Mouse (Mus musculus) embryonic fibroblast, embryonic 13.5 days (primary cell): ENCODE measurements around the gene 4921501E09Rik. TPM values are rescaled to one million over a fixed set of nuclear protein-coding genes. Genes with fewer than 3 reads are reported as not detected.
A peak's percentile ranks its signal among the peaks of the same experiment; 100 is the strongest.
"Not testable (repeated sequence)": the region's sequence is repeated elsewhere in the genome, so short reads cannot be mapped to it uniquely, and the experiment has no call there.

Experiments
- H3K27ac ChIP-seq: 2 replicates; pipeline ENCODE4 v1.5.1; 2012; ENCODE audit warnings: low read length, control low read depth, inconsistent platforms; ENCODE audit not compliant: insufficient read depth
- H3K4me1 ChIP-seq: 2 replicates; pipeline ENCODE4 v1.6.1; 2011; ENCODE audit warnings: low read length; ENCODE audit not compliant: control insufficient read depth, insufficient read depth
- H3K4me3 ChIP-seq: 2 replicates; pipeline ENCODE4 v1.5.1; 2011; ENCODE audit warnings: mild to moderate bottlenecking, control low read depth, low read length; ENCODE audit not compliant: insufficient read depth
- CTCF ChIP-seq: IDR thresholded peaks from 2 replicates; pipeline ENCODE4 v1.5.1; 2011; ENCODE audit warnings: mild to moderate bottlenecking, control low read depth, low read length, moderate library complexity, borderline replicate concordance; ENCODE audit not compliant: insufficient read depth
- POLR2A ChIP-seq: IDR thresholded peaks from 2 replicates; pipeline ENCODE4 v1.6.1; 2011; ENCODE audit warnings: low read depth, mild to moderate bottlenecking, control low read depth, low read length, moderate library complexity
- polyA plus RNA-seq: library from polyadenylated mRNA; stranded (reverse); fragments of >200 nt; gene quantifications from 2 replicates; pipeline ENCODE4 v1.2.4, GENCODE M21; 2011; ENCODE audit warnings: low read depth; ENCODE audit not compliant: missing spikeins, insufficient read length

4921501E09Rik gene
- not detected in 2 replicates for polyA plus RNA-seq

- no peak for TF ChIP-seq POLR2A
- TF ChIP-seq CTCF, result no peak
- Histone ChIP-seq H3K4me1 (no peaks in the 10 kb centered on the region), H3K27ac (no peak within 1 kb of the TSS), H3K4me3 (no peak within 1 kb of the TSS)
These were observed at the start of gene 4921501E09Rik for GRCm38 (mm10) chr17:33067958-33068357. TSS of gene 4921501E09Rik (minus strand) at chr17:33068058.

- Histone ChIP-seq H3K4me3 (no peak overlapping the region), H3K4me1 (no peaks in the 10 kb centered on the region)
- TF ChIP-seq POLR2A, result no peak
- no peak for TF ChIP-seq CTCF
These were observed 29.5 kb upstream of the 4921501E09Rik start for GRCm38 (mm10) chr17:33097396-33097795.

GRCm38 (mm10) chr17:33092391-33093193, 24.7 kb upstream of the 4921501E09Rik start:
- no peak for TF ChIP-seq CTCF
- peak; percentile 46 for TF ChIP-seq POLR2A
- Histone ChIP-seq H3K27ac (peak overlapping the region; percentile 55), H3K4me3 (peak overlapping the region; percentile 84), H3K4me1 (no peaks in the 10 kb centered on the region)

More at GRCm38 (mm10) chr17:33097396-33097795, 29.5 kb upstream of the 4921501E09Rik start:
- no peak overlapping the region for H3K27ac ChIP-seq

- no peak for TF ChIP-seq POLR2A
- TF ChIP-seq CTCF, result no peak
- no peaks in the 10 kb centered on the region for H3K4me1 ChIP-seq
- H3K4me3 ChIP-seq, result no peak overlapping the region
- H3K27ac ChIP-seq, result no peak overlapping the region
These were observed 23.8 kb upstream of the 4921501E09Rik start for GRCm38 (mm10) chr17:33091630-33092029.

- H3K4me3 ChIP-seq, result peak within 1 kb of the TSS; percentile 29
- peak within 1 kb of the TSS; percentile 56 for H3K27ac ChIP-seq
- no peaks in the 10 kb centered on the region for H3K4me1 ChIP-seq
- TF ChIP-seq POLR2A, result peak; percentile 75
- TF ChIP-seq CTCF, result no peak
These were observed 21.5 kb upstream of the 4921501E09Rik start, which contains the start of gene Zfp563 for GRCm38 (mm10) chr17:33089220-33089949. TSS of gene Zfp563 (plus strand) at chr17:33089310.

- no peak overlapping the region for H3K27ac ChIP-seq
- TF ChIP-seq POLR2A (no peak), CTCF (no peak)
- H3K4me3 ChIP-seq, result no peak overlapping the region
- no peaks in the 10 kb centered on the region for H3K4me1 ChIP-seq
These were observed 4.9 kb downstream of the 4921501E09Rik start for GRCm38 (mm10) chr17:33063001-33063400.

GRCm38 (mm10) chr17:33058791-33059190, 9.1 kb downstream of the 4921501E09Rik start:
- Histone ChIP-seq H3K27ac (no peak overlapping the region), H3K4me1 (no peaks in the 10 kb centered on the region), H3K4me3 (no peak overlapping the region)
- no peak for TF ChIP-seq CTCF
- no peak for TF ChIP-seq POLR2A

GRCm38 (mm10) chr17:33032900-33033891, 34.7 kb downstream of the 4921501E09Rik start, which contains the start of gene Zfp763:
TSS of gene Zfp763 (minus strand) at chr17:33033402.
- TF ChIP-seq POLR2A (peak; percentile 70), CTCF (peak; percentile 16; the same call in 1 of the 2 replicates)
- H3K4me1 ChIP-seq, result no peaks in the 10 kb centered on the region
- peak within 1 kb of the TSS; percentile 90 for H3K4me3 ChIP-seq
- no peak within 1 kb of the TSS for H3K27ac ChIP-seq

GRCm38 (mm10) chr17:33032376-33032775, 35.5 kb downstream of the 4921501E09Rik start:
- Histone ChIP-seq H3K27ac (no peak overlapping the region), H3K4me3 (peak overlapping the region; percentile 90), H3K4me1 (no peaks in the 10 kb centered on the region)
- no peak for TF ChIP-seq POLR2A
- TF ChIP-seq CTCF, result no peak

GRCm38 (mm10) chr17:33020434-33020833, 47.4 kb downstream of the 4921501E09Rik start:
- not testable (repeated sequence) for H3K27ac ChIP-seq, H3K4me1 ChIP-seq, H3K4me3 ChIP-seq
